Mouse (Mus musculus) olfactory bulb, adult 2 months (tissue): ENCODE data around the gene Cfap97d1. TPM values are rescaled to one million over a fixed set of nuclear protein-coding genes. Genes with fewer than 3 reads are reported as not detected.
A peak's percentile ranks its signal among the peaks of the same experiment; 100 is the strongest.

Source experiments
- H3K27ac ChIP-seq: fragments of 200-500 bp; 2 replicates; pipeline ENCODE4 v1.5.1; 2012; ENCODE audit warnings: low read depth, low read length; ENCODE audit not compliant: insufficient read depth
- H3K4me1 ChIP-seq: fragments of 200-500 bp; 2 replicates; pipeline ENCODE4 v1.6.1; 2012; ENCODE audit warnings: low read length; ENCODE audit not compliant: control insufficient read depth, insufficient read depth
- H3K4me3 ChIP-seq: fragments of 200-500 bp; 2 replicates; pipeline ENCODE4 v1.5.1; 2012; ENCODE audit warnings: mild to moderate bottlenecking, low read depth, low read length, moderate library complexity; ENCODE audit not compliant: insufficient read depth
- CTCF ChIP-seq: fragments of 200-500 bp; IDR thresholded peaks from 2 replicates; pipeline ENCODE4 v1.5.1; 2012; ENCODE audit warnings: low read depth, mild to moderate bottlenecking, low read length, moderate library complexity; ENCODE audit not compliant: insufficient read depth
- POLR2A ChIP-seq: fragments of 200-500 bp; IDR thresholded peaks from 2 replicates; pipeline ENCODE4 v1.6.1; 2012; ENCODE audit warnings: mild to moderate bottlenecking, low read depth, low read length, moderate library complexity; ENCODE audit not compliant: insufficient read depth
- WGBS: fragments of 180-500 bp; shearing (Covaris S2); methylation state at CpG from one replicate; pipeline ENCODE4 v1.1.7; 2018; 5-methylcytosine and 5-hydroxymethylcytosine counted together
- polyA plus RNA-seq: library from polyadenylated mRNA; stranded (reverse); fragments of >200 nt; gene quantifications from 2 replicates; pipeline ENCODE4 v1.2.4, GENCODE M21; 2012; ENCODE audit warnings: low replicate concordance; ENCODE audit not compliant: missing spikeins, insufficient read depth, insufficient read length

Cfap97d1 gene
- polyA plus RNA-seq, 1 experiment, result not detected

DNA sequence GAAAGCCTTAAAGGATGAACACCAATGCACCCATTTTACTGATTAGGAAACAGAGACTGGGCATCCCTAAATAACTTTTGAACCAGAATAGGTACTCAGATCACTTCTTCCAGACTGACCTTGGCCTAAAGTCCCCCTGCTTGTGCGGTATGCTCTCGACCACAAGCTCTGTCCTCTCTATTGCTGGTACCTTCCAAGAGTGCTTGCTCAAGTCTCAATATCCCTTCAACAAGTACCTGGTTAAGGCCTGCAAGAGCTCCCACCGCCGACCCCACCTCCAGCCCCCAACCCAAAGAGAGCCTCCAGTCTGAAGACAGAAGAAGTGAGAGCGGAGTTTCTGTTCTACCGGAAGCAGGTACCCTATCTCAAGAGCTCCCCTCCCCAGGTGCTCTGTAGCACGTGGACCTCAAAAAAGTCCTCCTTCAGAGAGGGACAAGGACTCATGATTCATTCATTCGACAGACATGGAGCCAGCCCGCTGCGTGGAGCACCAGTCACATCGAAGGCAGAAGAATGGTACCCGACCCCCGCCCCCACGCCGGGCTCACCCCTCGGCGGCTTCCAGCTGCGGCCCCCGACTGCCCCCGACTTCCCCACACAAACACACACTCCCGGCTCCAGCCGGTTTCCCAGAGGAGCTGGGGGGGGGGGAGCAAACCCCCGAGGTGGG, 42.0 kb downstream of the Cfap97d1 start:
- TF ChIP-seq CTCF, result no peak
- no peak for TF ChIP-seq POLR2A
- Histone ChIP-seq H3K4me1 (peaks cover 28% of the 10 kb centered on the region), H3K4me3 (peak overlapping the region; percentile 73), H3K27ac (no peak overlapping the region; the same call in 1 of the 2 replicates)
- WGBS, result 8% methylated on average over 23 of the region's 23 CpGs

DNA sequence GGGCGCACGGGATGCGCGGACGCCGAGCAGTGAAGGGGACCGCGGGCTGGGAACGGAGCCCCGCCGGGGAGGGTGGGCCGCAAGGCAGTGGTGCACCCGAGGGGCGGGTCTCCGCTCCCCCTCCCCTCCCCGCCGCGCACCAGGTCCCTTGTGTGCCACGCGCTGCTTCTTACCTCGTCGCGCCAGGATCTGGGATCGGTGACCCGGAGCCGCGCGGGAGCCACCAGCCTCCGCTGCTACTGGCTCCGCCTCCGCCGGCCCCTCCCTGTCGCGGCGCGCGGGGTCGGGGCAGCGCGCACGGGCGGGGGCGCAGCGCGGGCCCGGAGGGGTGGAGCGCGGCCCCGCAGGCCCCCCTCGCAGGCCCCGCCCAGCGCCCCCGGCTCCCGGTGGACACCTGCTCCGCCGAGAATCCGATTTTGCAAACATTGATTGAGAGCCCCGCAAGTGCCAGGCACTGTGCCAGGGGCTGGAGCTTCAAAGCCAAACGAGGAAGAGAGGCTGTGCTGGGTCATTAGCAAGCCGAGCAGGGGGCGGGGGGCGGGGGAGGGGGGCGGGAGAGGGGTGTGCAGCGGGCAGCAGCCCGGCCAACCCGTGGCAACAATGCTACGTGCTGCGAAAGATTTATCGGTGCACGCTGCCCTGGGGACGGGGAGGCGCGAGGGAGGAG, 42.7 kb downstream of the Cfap97d1 start:
- Histone ChIP-seq H3K4me3 (peak overlapping the region; percentile 73), H3K4me1 (peaks cover 28% of the 10 kb centered on the region), H3K27ac (peak overlapping the region; percentile 42; the same call in 1 of the 2 replicates)
- 1% methylated on average over 70 of the region's 73 CpGs for WGBS
- peak; percentile 62; the same call in 1 of the 2 replicates for TF ChIP-seq POLR2A
- no peak for TF ChIP-seq CTCF

DNA sequence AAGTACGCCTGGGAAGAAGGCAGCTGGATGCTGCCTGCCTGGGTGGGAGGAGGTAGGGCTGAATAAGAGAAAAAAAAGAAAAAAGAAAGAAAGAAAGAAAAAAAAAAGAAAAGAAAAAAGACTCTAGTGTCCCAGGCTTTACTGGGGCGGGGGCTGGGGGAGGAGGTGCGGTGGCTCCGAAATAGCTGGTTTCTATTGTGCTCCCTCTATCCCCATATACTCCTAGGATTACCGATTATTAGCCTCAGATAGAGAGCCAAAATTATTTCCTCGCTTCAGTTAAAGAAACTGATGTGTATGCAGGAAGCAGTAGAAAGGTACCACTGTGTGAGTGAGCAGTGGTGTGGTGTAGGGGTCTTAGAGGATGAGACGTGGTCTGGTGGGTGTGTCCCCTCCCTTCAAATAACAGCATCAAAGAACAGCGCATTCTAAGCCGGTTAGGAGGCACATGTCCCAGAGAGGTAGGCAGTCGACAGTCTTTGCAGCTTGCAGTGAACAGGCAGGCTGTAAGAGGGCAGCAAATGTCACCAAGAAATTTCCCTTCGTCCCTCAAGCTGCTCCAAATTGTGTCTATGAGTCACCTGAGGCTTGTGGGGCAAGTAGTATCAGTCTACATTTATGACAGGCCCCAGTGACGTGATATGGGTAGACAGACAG, 43.4 kb downstream of the Cfap97d1 start:
- Histone ChIP-seq H3K27ac (peak overlapping the region; percentile 13), H3K4me3 (peak overlapping the region; percentile 73), H3K4me1 (peaks cover 28% of the 10 kb centered on the region)
- WGBS, result 9% methylated on average over 12 of the region's 12 CpGs
- TF ChIP-seq POLR2A (no peak), CTCF (no peak)

DNA sequence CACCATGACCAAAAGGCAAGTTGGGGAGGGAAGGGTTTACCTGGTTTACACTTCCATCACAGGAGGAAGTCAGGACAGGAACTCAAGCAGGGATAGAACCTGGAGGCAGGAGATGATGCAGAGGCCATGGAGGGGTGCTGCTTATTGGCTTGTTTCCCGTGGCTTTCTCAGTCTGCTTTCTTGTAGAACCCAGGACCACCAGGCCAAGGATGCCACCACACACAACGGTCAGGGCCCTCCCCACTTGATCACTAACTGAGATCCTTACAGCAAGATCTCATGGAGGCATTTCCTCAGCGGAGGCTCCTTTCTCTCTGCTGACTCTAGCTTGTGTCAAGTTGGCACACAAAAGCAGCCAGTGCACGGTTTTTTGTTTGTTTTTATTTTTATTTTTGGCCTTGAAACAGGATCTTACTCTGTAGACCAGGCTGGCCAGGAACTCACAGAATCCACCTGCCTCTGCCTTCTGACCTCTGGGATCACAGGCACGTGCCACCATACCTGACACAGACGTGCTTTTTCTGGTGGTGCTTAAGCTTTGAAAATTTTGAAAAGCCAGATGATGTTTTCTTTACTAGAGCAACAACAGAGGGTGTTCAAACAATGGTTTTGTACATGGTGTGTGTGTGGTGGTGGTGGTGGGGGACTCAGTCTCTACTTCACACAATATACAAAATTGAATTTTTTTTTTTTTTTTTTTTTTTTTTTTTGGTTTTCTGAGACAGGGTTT, 44.2 kb downstream of the Cfap97d1 start, which contains the start of gene Mpp3:
Gene Mpp3 (minus strand): TSS at position 375 of the 730 bp plus-strand sequence.
- H3K4me1 ChIP-seq, result peaks cover 25% of the 10 kb centered on the region
- TF ChIP-seq POLR2A (no peak), CTCF (no peak)
- 64% methylated on average over 6 of the region's 6 CpGs for WGBS
- peak within 1 kb of the TSS; percentile 73; the same call in 1 of the 2 replicates for H3K4me3 ChIP-seq
- H3K27ac ChIP-seq, result peak within 1 kb of the TSS; percentile 13

DNA sequence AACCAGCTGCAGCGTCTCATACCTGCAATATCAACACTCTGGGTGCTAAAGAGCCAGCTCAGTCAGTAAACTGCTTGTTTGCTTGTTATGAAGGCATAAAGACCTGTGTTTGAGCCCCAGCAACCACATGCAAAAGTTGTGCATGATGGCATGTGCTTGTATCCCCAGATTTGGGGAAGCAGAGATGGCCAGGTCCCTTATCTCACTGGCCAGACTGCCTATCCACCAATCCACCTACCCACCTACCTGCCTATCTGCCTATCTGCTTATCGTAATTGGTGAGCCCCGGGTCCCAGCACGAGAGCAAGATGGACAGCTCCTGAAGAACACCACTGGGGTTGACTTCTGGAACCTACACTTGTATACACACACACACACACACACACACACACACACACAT, 45.2 kb downstream of the Cfap97d1 start:
- Histone ChIP-seq H3K4me3 (no peak overlapping the region), H3K27ac (no peak overlapping the region), H3K4me1 (peaks cover 19% of the 10 kb centered on the region)
- no peak for TF ChIP-seq CTCF
- TF ChIP-seq POLR2A, result no peak
- WGBS, result 76% methylated on average over 4 of the region's 4 CpGs

DNA sequence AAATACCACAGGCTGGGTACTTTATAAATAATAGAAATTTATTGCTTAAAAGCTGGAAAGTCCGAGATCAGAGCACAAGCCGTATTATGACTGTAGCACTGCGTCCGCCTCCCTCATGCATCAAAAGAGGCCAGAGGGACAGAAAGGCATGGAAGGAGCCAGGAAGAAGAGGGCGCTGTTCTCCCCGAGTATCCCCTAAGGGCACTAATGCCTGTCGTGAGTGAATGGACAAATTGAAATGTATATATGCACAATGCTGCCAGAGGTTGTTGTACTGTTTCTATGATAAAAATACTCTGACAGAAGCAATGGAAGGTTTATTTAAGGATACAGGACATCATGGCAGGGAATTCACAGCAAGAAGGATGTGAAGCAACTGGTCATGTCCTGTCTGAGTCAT, 45.9 kb downstream of the Cfap97d1 start:
- no peak overlapping the region for H3K4me3 ChIP-seq

DNA sequence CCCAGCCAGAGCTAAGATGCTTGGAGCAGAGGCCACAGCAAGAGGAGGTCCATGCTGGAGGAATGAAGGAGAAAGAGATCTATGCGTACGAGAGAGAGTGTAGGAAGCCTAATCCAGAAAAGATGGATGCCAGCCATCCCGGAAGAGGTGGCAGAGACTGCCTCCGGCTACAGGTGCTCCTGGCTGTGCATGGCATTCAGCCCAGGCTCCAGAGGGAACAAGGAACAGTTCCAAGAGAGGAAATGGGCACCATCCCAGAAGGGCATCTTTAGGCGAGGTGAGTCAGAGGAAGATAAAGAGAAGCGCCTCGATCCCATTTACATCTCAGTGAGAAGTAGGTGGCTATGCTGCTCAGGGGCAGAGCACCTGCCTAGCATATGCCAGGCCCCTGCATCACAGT, 47.1 kb downstream of the Cfap97d1 start:
- Histone ChIP-seq H3K4me1 (peaks cover 9% of the 10 kb centered on the region; the same call in 1 of the 2 replicates), H3K27ac (no peak overlapping the region), H3K4me3 (no peak overlapping the region)
- TF ChIP-seq CTCF (no peak), POLR2A (no peak)
- WGBS, result 43% methylated on average over 7 of the region's 7 CpGs

More for the DNA sequence above, 45.9 kb downstream of the Cfap97d1 start:
- Histone ChIP-seq H3K27ac (no peak overlapping the region), H3K4me1 (peaks cover 14% of the 10 kb centered on the region)
- no peak for TF ChIP-seq CTCF
- no peak for TF ChIP-seq POLR2A
- 46% methylated on average over 7 of the region's 7 CpGs for WGBS

DNA sequence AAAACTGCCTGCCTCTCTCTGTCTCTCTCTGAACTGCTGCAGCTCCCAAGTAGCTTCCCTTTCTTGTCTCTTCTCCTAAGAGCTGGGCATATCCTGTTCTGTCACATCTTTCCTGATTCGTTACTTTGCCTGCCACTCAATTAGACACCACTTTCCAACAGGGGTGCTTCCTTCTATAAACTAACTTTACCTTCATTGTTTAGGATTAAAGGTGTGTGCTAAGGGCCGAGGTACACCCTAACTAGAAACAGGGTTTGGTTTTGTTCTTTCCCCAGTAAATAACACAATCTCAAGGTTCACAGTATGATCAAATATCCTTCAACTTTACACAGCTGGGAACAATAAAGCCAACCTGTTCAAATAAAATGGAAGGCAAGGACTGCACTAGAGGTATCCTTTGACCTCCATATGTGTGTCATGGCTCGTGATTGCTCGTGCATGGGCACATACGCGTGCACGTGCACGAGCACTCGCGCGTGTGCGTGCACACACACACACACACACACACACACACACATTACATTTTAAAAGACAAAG, 49.0 kb downstream of the Cfap97d1 start:
- no peak overlapping the region for H3K27ac ChIP-seq
- WGBS, result 95% methylated on average over 12 of the region's 12 CpGs

More for the DNA sequence above, 49.0 kb downstream of the Cfap97d1 start:
- Histone ChIP-seq H3K4me3 (no peak overlapping the region), H3K4me1 (peaks cover 3% of the 10 kb centered on the region; the same call in 1 of the 2 replicates)
- TF ChIP-seq POLR2A, result no peak
- TF ChIP-seq CTCF, result no peak
